Mouse (Mus musculus) CH12.LX (cell line): ENCODE measurements around the gene Cbx8. TPM values are rescaled to one million over a fixed set of nuclear protein-coding genes. Genes with fewer than 3 reads are reported as not detected.

ENCODE experiments used
- DNase-seq: peaks from one replicate; pipeline ENCODE4 v3.0.0-alpha.2; 2013; ENCODE audit errors: extremely low read depth
- H3K27ac ChIP-seq: 2 replicates; pipeline ENCODE4 v1.5.1; 2012; ENCODE audit warnings: low read depth, mild to moderate bottlenecking, control low read depth, moderate library complexity; ENCODE audit not compliant: insufficient read depth
- H3K27me3 ChIP-seq: replicated peaks from 2 replicates; pipeline ENCODE3; 2012; ENCODE audit warnings: inconsistent platforms
- H3K36me3 ChIP-seq, 2 experiments: replicated peaks in 1 of 2; 2 replicates each; pipeline versions ENCODE3 to v1.6.1; 2012; ENCODE audit warnings: inconsistent platforms in 1 of 2, low read length in 1 of 2, mild to moderate bottlenecking in 1 of 2, mixed read lengths in 1 of 2, moderate library complexity in 1 of 2; ENCODE audit not compliant: control insufficient read depth in 1 of 2, insufficient read depth in 1 of 2
- H3K4me1 ChIP-seq, 2 experiments: 2 replicates each; pipeline ENCODE4 v1.6.1; 2012; ENCODE audit warnings: inconsistent platforms in 1 of 2, moderate library complexity in 1 of 2; ENCODE audit not compliant: insufficient read depth in 2 of 2, control insufficient read depth in 1 of 2
- H3K4me2 ChIP-seq: 2 replicates; pipeline ENCODE4 v1.6.1; 2012; ENCODE audit warnings: low read depth, mild to moderate bottlenecking, control low read depth; ENCODE audit not compliant: poor library complexity, insufficient read depth, severe bottlenecking
- H3K4me3 ChIP-seq, 3 experiments: fragments of 150-350 bp in 1 of 3; sonication (generic) in 1 of 3; replicated peaks in 1 of 3; 2 replicates each; pipeline versions ENCODE3 to v1.5.1; 2011 to 2012; ENCODE audit warnings: low read depth in 2 of 3, low read length in 2 of 3, mild to moderate bottlenecking in 2 of 3, moderate library complexity in 2 of 3, control low read depth in 1 of 3, improper control_type of control experiment in 1 of 3, inconsistent platforms in 1 of 3, mixed read lengths in 1 of 3; ENCODE audit not compliant: poor library complexity in 1 of 3
- H3K79me2 ChIP-seq: replicated peaks from 2 replicates; pipeline ENCODE4 v1.6.1; 2012; ENCODE audit warnings: mild to moderate bottlenecking, moderate library complexity; ENCODE audit not compliant: control insufficient read depth, poor library complexity, insufficient read depth, severe bottlenecking; ENCODE audit errors: extremely low read depth
- H3K9ac ChIP-seq: 2 replicates; pipeline ENCODE4 v1.6.1; 2012; ENCODE audit warnings: low read depth, mild to moderate bottlenecking, control low read depth, moderate library complexity; ENCODE audit not compliant: insufficient read depth
- H3K9me3 ChIP-seq: replicated peaks from 2 replicates; pipeline ENCODE3; 2012; ENCODE audit warnings: low read length, inconsistent platforms, mixed read lengths
- CHD2 ChIP-seq: IDR thresholded peaks from 2 replicates; pipeline ENCODE4 v1.6.1; 2011; ENCODE audit warnings: low read length, improper control_type of control experiment
- ELF1 ChIP-seq: IDR thresholded peaks from 2 replicates; pipeline ENCODE4 v1.6.1; 2014; ENCODE audit warnings: low read depth, mild to moderate bottlenecking, inconsistent platforms, low read length, improper control_type of control experiment
- ETS1 ChIP-seq: conservative IDR thresholded peaks from 2 replicates; pipeline ENCODE4 v1.6.1; 2012; ENCODE audit warnings: low read depth, mild to moderate bottlenecking, inconsistent platforms, low read length, improper control_type of control experiment, moderate library complexity
- IRF4 ChIP-seq: IDR thresholded peaks from 2 replicates; pipeline ENCODE4 v1.6.1; 2014; ENCODE audit warnings: low read depth, mild to moderate bottlenecking, inconsistent platforms, low read length, improper control_type of control experiment
- JUND ChIP-seq: conservative IDR thresholded peaks from 2 replicates; pipeline ENCODE4 v1.6.1; 2011; ENCODE audit warnings: low read depth, low read length, improper control_type of control experiment
- MAX ChIP-seq: IDR thresholded peaks from 2 replicates; pipeline ENCODE4 v1.6.1; 2011; ENCODE audit warnings: low read length, improper control_type of control experiment
- MAZ ChIP-seq: IDR thresholded peaks from 2 replicates; pipeline ENCODE4 v1.6.1; 2012; ENCODE audit warnings: low read depth, mild to moderate bottlenecking, inconsistent platforms, low read length, improper control_type of control experiment, moderate library complexity
- NELFE ChIP-seq: IDR thresholded peaks from 2 replicates; pipeline ENCODE4 v1.6.1; 2011; ENCODE audit warnings: low read depth, low read length, improper control_type of control experiment
- NRF1 ChIP-seq: IDR thresholded peaks from 2 replicates; pipeline ENCODE4 v1.6.1; 2014; ENCODE audit warnings: low read depth, mild to moderate bottlenecking, inconsistent platforms, low read length, improper control_type of control experiment, moderate library complexity
- PAX5 ChIP-seq: IDR thresholded peaks from 2 replicates; pipeline ENCODE4 v1.6.1; 2012; ENCODE audit warnings: low read length, inconsistent platforms, mixed read lengths
- RCOR1 ChIP-seq: conservative IDR thresholded peaks from 2 replicates; pipeline ENCODE4 v1.6.1; 2012; ENCODE audit warnings: low read depth, mild to moderate bottlenecking, inconsistent platforms, low read length, improper control_type of control experiment
- SMC3 ChIP-seq: IDR thresholded peaks from 2 replicates; pipeline ENCODE4 v1.6.1; 2011; ENCODE audit warnings: low read depth, low read length, improper control_type of control experiment
- TBP ChIP-seq: conservative IDR thresholded peaks from 2 replicates; pipeline ENCODE4 v1.6.1; 2011; ENCODE audit warnings: low read depth, low read length, improper control_type of control experiment
- UBTF ChIP-seq: IDR thresholded peaks from 2 replicates; pipeline ENCODE4 v1.6.1; 2012; ENCODE audit warnings: low read depth, mild to moderate bottlenecking, inconsistent platforms, low read length, improper control_type of control experiment, moderate library complexity
- USF1 ChIP-seq: IDR thresholded peaks from 2 replicates; pipeline ENCODE4 v1.6.1; 2014; ENCODE audit warnings: low read depth, mild to moderate bottlenecking, inconsistent platforms, low read length, improper control_type of control experiment
- ZNF384 ChIP-seq: IDR thresholded peaks from 2 replicates; pipeline ENCODE4 v1.6.1; 2012; ENCODE audit warnings: low read depth, low read length, improper control_type of control experiment, inconsistent platforms
- dilution Hi-C: fragments of 300-500 bp; cut with MboI; formaldehyde crosslinking; loops from 2 replicates; pipeline ENCODE4 v1.14.3; 2020; ENCODE audit warnings: low sequenced_read_pairs; ENCODE audit not compliant: extremely low pct_unique_long_range_greater_than_20kb, extremely low pct_ligation_motif_present
- in situ Hi-C: fragments of 300-500 bp; cut with MboI; formaldehyde crosslinking; loops from 3 replicates; pipeline ENCODE4 v1.14.3; 2019; ENCODE audit warnings: low sequenced_read_pairs, low pct_ligation_motif_present, low pct_unique_long_range_greater_than_20kb, mixed read lengths
- polyA plus RNA-seq: library from polyadenylated mRNA; unstranded; fragments of >175 nt; gene quantifications from 2 replicates; pipeline ENCODE4 v1.2.1, GENCODE M21; 2012; ENCODE audit warnings: low read depth; ENCODE audit not compliant: insufficient read length
- total RNA-seq, 2 experiments: library from RNA; depleted of rRNA; stranded (reverse); fragments of 300-350 nt in 1 of 2; fragments of >200 nt in 1 of 2; gene quantifications; 2 replicates each; pipeline ENCODE4 v1.2.3; 2012 to 2014

Cbx8 gene
- total and polyA plus RNA-seq, 3 experiments: 6.0 to 10.2 (median 6.2) TPM

DNA sequence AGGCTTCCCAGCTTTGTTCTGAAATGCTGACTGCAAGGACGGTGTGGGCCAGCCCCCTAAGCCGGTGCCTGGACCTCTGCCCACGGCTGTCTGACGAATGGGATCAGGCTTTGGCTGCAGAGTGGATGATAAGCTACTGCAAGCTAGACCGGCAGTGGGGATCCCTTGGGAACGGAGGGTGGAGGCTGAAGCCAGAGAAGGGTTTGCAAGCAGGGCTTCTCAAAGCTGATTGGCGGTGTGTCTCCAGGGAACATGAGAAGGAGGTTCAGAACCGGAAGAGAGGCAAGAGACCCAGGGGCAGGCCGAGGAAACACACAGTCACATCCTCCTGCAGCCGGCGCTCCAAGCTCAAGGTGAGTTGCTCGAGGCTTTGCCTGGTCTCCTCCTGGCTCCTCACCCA, 14.6 kb downstream of the Cbx8 start (continued):
- no peak; the same call in 1 of the 2 replicates for TF ChIP-seq MAX
- peak; percentile 78 for TF ChIP-seq ELF1
- no peak for TF ChIP-seq USF1
- no peak for TF ChIP-seq IRF4
- no peak for TF ChIP-seq TBP
- no peak for TF ChIP-seq UBTF
- no peak for TF ChIP-seq ZNF384
- TF ChIP-seq PAX5: no peak
- TF ChIP-seq NELFE: no peak

DNA sequence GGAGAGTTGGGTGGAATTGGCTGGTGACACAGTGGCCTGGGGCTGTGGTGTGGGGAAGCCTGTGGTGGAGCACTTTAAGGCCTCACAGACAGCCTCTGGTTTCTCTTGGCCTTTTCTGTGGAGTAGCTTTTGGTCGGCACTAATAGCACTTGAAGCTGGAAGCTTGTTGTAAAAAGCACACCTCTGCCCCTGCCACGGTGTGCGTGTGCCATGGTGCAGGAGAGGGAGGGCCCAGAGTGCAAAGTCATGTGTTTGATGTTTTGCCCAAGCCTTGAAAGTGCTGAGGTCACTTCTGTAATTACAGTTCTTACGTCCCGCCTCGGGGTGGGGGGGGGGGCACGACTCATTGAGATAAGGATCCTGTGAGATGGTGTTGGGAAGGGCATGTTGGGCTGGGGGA, 16.5 kb downstream of the Cbx8 start:
- no peak for TF ChIP-seq PAX5
- no peak for TF ChIP-seq CHD2
- TF ChIP-seq RCOR1: no peak
- no peak for TF ChIP-seq ETS1
- TF ChIP-seq JUND: no peak
- TF ChIP-seq ELF1: no peak
- TF ChIP-seq NRF1: no peak
- Histone ChIP-seq H3K9me3 (no peaks in the 10 kb centered on the region), H3K36me3 (peaks cover 29% of the 10 kb centered on the region in 2 experiments), H3K27ac (no peak overlapping the region), H3K27me3 (peaks cover 67% of the 10 kb centered on the region), H3K79me2 (no peaks in the 10 kb centered on the region), H3K4me3 (peak overlapping the region; percentile 64 to 84 (median 76)), H3K4me2 (peak overlapping the region; percentile 60), H3K9ac (peak overlapping the region; percentile 53), H3K4me1 (peaks cover 22 to 48% of the 10 kb centered on the region in 2 experiments)
- no peak for DNase-seq
- dilution Hi-C loops: no loop called here
- in situ Hi-C loops: no loop called here

DNA sequence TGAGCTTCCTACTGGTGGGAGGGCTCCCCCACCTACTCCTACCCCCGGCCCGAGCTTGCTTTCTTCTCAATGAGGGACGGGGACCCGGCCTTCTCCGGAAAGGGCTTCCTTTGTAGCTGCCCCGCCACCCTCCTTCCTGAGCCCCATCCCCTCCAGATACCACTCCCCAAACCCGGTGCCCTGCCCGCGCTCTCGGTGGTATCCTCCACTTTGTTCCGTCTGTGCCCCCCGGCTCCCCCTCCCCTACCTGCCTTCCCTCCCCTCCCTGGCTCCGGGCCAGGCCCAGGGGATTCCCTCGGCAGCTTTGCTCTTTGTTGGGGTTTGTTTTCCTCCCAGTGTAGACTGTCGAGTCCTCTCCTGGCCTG, 17.2 kb downstream of the Cbx8 start:
- Histone ChIP-seq H3K79me2 (no peaks in the 10 kb centered on the region), H3K9me3 (no peaks in the 10 kb centered on the region), H3K4me3 (peak overlapping the region; percentile 64 to 84 (median 76)), H3K27me3 (peaks cover 74% of the 10 kb centered on the region), H3K9ac (peak overlapping the region; percentile 53), H3K4me2 (peak overlapping the region; percentile 60), H3K36me3 (peaks cover 22% of the 10 kb centered on the region in 2 experiments), H3K27ac (no peak overlapping the region; the same call in 1 of the 2 replicates), H3K4me1 (peaks cover 22 to 48% of the 10 kb centered on the region in 2 experiments)
- in situ Hi-C loops: no loop called here
- TF ChIP-seq SMC3: no peak
- TF ChIP-seq MAZ: 0 out of 2 replicates have a peak, but pooled peaks have one; percentile 8
- no peak for TF ChIP-seq UBTF
- dilution Hi-C loops: no loop called here
- no peak for DNase-seq
